Mouse (Mus musculus) layer of hippocampus, adult 9-11 months (tissue): ENCODE results near the gene Asb17.

Experiments used
- DNase-seq: peaks from one replicate; pipeline ENCODE4 v3.0.0; 2022

Asb17 gene

DNA sequence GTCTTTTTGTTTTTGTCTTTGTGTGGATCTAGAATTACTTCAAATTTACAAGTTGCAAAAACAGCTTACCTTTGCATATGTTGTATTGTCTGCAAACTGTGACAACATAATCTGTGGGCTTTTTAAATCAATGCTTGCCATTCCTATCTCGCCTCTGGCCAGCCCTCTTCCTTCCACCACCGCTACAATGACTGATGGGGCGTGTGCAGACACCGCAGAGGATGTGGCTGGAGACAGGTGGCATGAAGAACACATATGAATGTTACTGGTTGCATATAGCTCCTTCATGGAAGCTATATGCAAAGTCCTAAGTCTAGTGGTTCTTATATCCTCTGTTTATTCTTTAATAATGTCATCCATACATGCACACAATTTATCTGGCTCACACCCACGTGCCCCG lies 53.2 kb downstream of the Asb17 start:
- DNase-seq: no peak

DNA sequence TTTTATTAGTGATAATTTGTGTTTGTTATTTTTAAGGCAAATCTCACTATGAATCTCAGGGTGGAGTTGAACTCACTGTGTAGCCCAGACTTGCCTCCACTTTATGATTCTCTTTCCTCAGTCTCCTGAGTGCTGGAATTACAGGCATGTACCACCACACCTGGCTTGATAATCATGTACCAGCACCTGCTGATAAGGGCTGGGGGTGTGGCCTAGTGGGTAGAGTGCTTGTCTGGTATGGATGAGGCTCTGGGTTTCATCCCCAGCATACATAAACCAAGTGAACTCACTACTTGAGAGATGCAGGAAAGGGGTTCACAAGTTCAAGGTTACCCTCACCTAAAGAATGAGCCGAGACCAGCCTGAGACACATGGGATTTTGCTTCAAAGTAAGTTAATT lies 57.9 kb downstream of the Asb17 start:
- DNase-seq: no peak

DNA sequence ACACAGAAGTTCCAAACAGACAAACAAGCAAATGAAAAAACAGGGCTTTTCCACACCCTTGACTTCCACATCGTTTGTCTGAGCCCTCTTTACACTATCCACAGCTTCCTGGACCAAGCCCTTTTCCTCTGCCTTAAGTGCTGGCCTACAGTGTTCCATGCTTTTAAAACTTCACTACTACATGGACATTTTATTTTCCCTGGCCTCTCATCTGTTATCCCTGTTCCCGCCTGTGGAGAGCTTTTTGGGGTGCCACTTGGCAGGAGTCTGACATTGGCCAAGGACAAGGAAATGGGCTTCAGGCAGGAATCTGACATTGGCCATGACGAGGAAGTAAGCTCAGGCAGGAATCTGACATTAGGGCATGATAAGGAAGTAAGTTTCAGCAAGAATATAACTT lies 58.6 kb downstream of the Asb17 start:
- DNase-seq: no peak

DNA sequence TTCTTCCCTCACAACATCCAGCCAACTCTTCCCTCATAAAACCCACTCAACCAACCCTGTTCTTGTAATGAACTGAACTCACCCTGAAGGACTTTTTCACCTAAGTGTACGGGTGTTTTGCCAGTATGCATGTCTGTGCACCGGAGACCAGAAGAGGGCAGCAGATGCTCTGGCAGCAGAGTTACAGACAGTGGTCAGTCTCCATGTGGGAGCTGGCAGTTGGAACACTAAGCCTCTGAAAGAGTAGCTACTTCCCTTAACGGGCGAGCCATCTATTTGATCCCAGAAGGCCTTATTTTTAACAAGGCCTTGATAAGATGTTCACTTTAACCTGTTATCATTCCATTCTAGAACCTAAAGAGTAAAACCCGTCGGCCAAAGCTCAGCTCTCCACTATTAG lies 60.6 kb downstream of the Asb17 start:
- DNase-seq: no peak
